In genomic region chr4:155895216-155895615, GRCm38 (mm10) we compare ENCODE assay signal across 8 mouse cellular contexts. TPM values are rescaled to one million over a fixed set of nuclear protein-coding genes. Genes with fewer than 3 reads are reported as not detected.
DNase-seq lines count a peak whose midpoint lies in the region; ATAC-seq lines count a peak whose summit lies in the region.

No protein-coding gene starts in this region.

- no peak overlapping the region for H3K9ac ChIP-seq in kidney, embryonic 15.5 days
- H3K9ac ChIP-seq in neural tube, embryonic 14.5 days (replicated peaks; ENCODE audit: low read depth, low read length), result peak overlapping the region; percentile 34; the same call in 1 of the 2 replicates

- no peak for ATAC-seq in kidney, embryonic 15.5 days (replicated peaks; ENCODE audit: low FRiP score)
- ATAC-seq in neural tube, embryonic 14.5 days (ENCODE audit: low read depth), result no peak

- H3K4me2 ChIP-seq in kidney, embryonic 15.5 days, result peak overlapping the region; percentile 98; the same call in 1 of the 2 replicates
- H3K4me2 ChIP-seq in neural tube, embryonic 14.5 days (ENCODE audit: low read depth, low read length), result peak overlapping the region; percentile 98

- peaks cover 36% of the 10 kb centered on the region for H3K36me3 ChIP-seq in heart, embryonic 10.5 days
- peaks cover 42% of the 10 kb centered on the region for H3K36me3 ChIP-seq in embryonic facial prominence, embryonic 10.5 days (replicated peaks)
- peaks cover 37% of the 10 kb centered on the region for H3K36me3 ChIP-seq in kidney, embryonic 15.5 days
- H3K36me3 ChIP-seq in neural tube, embryonic 14.5 days (ENCODE audit: control insufficient read depth, insufficient read depth, low read length), result peaks cover 25% of the 10 kb centered on the region

- WGBS in heart, embryonic 10.5 days, result 39% methylated on average over 6 of the region's 6 CpGs
- WGBS in embryonic facial prominence, embryonic 10.5 days, result 49% methylated on average over 6 of the region's 6 CpGs
- WGBS in kidney, embryonic 15.5 days, result 42% methylated on average over 6 of the region's 6 CpGs
- WGBS in neural tube, embryonic 14.5 days, result 38% methylated on average over 6 of the region's 6 CpGs

- H3K27me3 ChIP-seq in heart, embryonic 10.5 days (ENCODE audit: insufficient read depth, poor library complexity, severe bottlenecking), result 0 out of 2 replicates have a peak, but pooled peaks cover 5% of the 10 kb centered on the region
- no peaks in the 10 kb centered on the region for H3K27me3 ChIP-seq in embryonic facial prominence, embryonic 10.5 days (replicated peaks; ENCODE audit: low read depth, poor library complexity, severe bottlenecking)
- H3K27me3 ChIP-seq in kidney, embryonic 15.5 days, result no peaks in the 10 kb centered on the region
- H3K27me3 ChIP-seq in neural tube, embryonic 14.5 days (ENCODE audit: control insufficient read depth, insufficient read depth, low read length), result no peaks in the 10 kb centered on the region

- no peak overlapping the region for H3K4me3 ChIP-seq in heart, embryonic 10.5 days
- peak overlapping the region; percentile 96; the same call in 1 of the 2 replicates for H3K4me3 ChIP-seq in embryonic facial prominence, embryonic 10.5 days
- no peak overlapping the region for H3K4me3 ChIP-seq in kidney, embryonic 15.5 days (replicated peaks)
- peak overlapping the region; percentile 12; the same call in 1 of the 2 replicates for H3K4me3 ChIP-seq in neural tube, embryonic 14.5 days (ENCODE audit: low read depth, low read length)

- peaks cover 39% of the 10 kb centered on the region for H3K4me1 ChIP-seq in heart, embryonic 10.5 days
- peaks cover 43% of the 10 kb centered on the region for H3K4me1 ChIP-seq in embryonic facial prominence, embryonic 10.5 days
- H3K4me1 ChIP-seq in kidney, embryonic 15.5 days, result peaks cover 38% of the 10 kb centered on the region
- peaks cover 32% of the 10 kb centered on the region for H3K4me1 ChIP-seq in neural tube, embryonic 14.5 days (ENCODE audit: control insufficient read depth, insufficient read depth, low read length)

- no peak overlapping the region for H3K27ac ChIP-seq in heart, embryonic 10.5 days
- no peak overlapping the region for H3K27ac ChIP-seq in embryonic facial prominence, embryonic 10.5 days (replicated peaks)
- H3K27ac ChIP-seq in kidney, embryonic 15.5 days, result no peak overlapping the region; the same call in 1 of the 2 replicates
- H3K27ac ChIP-seq in neural tube, embryonic 14.5 days (ENCODE audit: low read depth, low read length), result 0 out of 2 replicates have a peak overlapping the region, but pooled peaks have one; percentile 34

- H3K9me3 ChIP-seq in heart, embryonic 10.5 days, result no peaks in the 10 kb centered on the region
- H3K9me3 ChIP-seq in embryonic facial prominence, embryonic 10.5 days, result no peaks in the 10 kb centered on the region
- H3K9me3 ChIP-seq in kidney, embryonic 15.5 days (replicated peaks), result no peaks in the 10 kb centered on the region
- H3K9me3 ChIP-seq in neural tube, embryonic 14.5 days (ENCODE audit: control insufficient read depth, low read length), result no peaks in the 10 kb centered on the region

- peak; percentile 98 for DNase-seq in heart, adult 11 months
- DNase-seq in heart, embryonic 10.5 days (ENCODE audit: low spot score), result no peak
- no peak for DNase-seq in embryonic facial prominence, embryonic 10.5 days (ENCODE audit: low spot score)
- DNase-seq in heart, adult 9 months (ENCODE audit: low spot score in 2 of 2), result peak; percentile 78 to 79
- peak; percentile 2 for DNase-seq in liver
- DNase-seq in ovary, postnatal 10 days (ENCODE audit: low spot score), result no peak

RNA-seq across cellular contexts. Expression of gene Acap3, which starts 3.6 kb away (rescaled TPM):
- polyA plus RNA-seq in heart, embryonic 10.5 days (2016; fragmentation: Nextera tagmentation; extraction: Ambion mirVana), result 12.3 and 13.3 TPM in 2 replicates
- polyA plus RNA-seq in embryonic facial prominence, embryonic 10.5 days (2016; fragmentation: Nextera tagmentation; extraction: Ambion mirVana), result 24.1 and 28.0 TPM in 2 replicates
- 17.3 and 18.7 TPM in 2 replicates for polyA plus RNA-seq in kidney, embryonic 15.5 days (2015; fragmentation: Nextera tagmentation; extraction: Ambion mirVana)
- polyA plus RNA-seq in neural tube, embryonic 14.5 days (2014; fragmentation: Nextera tagmentation; extraction: Ambion mirVana), result 67.8 and 76.7 TPM in 2 replicates

RNA-seq across cellular contexts. Expression of gene Pusl1, which starts 3.6 kb away (rescaled TPM):
- 43.8 and 43.9 TPM in 2 replicates for polyA plus RNA-seq in heart, embryonic 10.5 days (2016; fragmentation: Nextera tagmentation; extraction: Ambion mirVana)
- polyA plus RNA-seq in embryonic facial prominence, embryonic 10.5 days (2016; fragmentation: Nextera tagmentation; extraction: Ambion mirVana), result 50.1 and 52.7 TPM in 2 replicates
- polyA plus RNA-seq in kidney, embryonic 15.5 days (2015; fragmentation: Nextera tagmentation; extraction: Ambion mirVana), result 47.7 and 52.1 TPM in 2 replicates
- 53.4 and 57.4 TPM in 2 replicates for polyA plus RNA-seq in neural tube, embryonic 14.5 days (2014; fragmentation: Nextera tagmentation; extraction: Ambion mirVana)

RNA-seq across cellular contexts. Expression of gene Ints11, which starts 25.9 kb away (rescaled TPM):
- 52.1 and 73.9 TPM in 2 replicates for polyA plus RNA-seq in heart, embryonic 10.5 days (2016; fragmentation: Nextera tagmentation; extraction: Ambion mirVana)
- 97.9 and 109 TPM in 2 replicates for polyA plus RNA-seq in embryonic facial prominence, embryonic 10.5 days (2016; fragmentation: Nextera tagmentation; extraction: Ambion mirVana)
- polyA plus RNA-seq in kidney, embryonic 15.5 days (2015; fragmentation: Nextera tagmentation; extraction: Ambion mirVana), result 72.5 and 78.0 TPM in 2 replicates
- polyA plus RNA-seq in neural tube, embryonic 14.5 days (2014; fragmentation: Nextera tagmentation; extraction: Ambion mirVana), result 74.9 and 75.8 TPM in 2 replicates

RNA-seq across cellular contexts. Expression of gene Cptp, which starts 26.0 kb away (rescaled TPM):
- 14.0 and 16.2 TPM in 2 replicates for polyA plus RNA-seq in heart, embryonic 10.5 days (2016; fragmentation: Nextera tagmentation; extraction: Ambion mirVana)
- 18.6 and 19.4 TPM in 2 replicates for polyA plus RNA-seq in embryonic facial prominence, embryonic 10.5 days (2016; fragmentation: Nextera tagmentation; extraction: Ambion mirVana)
- 13.0 and 15.2 TPM in 2 replicates for polyA plus RNA-seq in kidney, embryonic 15.5 days (2015; fragmentation: Nextera tagmentation; extraction: Ambion mirVana)
- polyA plus RNA-seq in neural tube, embryonic 14.5 days (2014; fragmentation: Nextera tagmentation; extraction: Ambion mirVana), result 31.4 and 31.8 TPM in 2 replicates

RNA-seq across cellular contexts. Expression of gene Tas1r3, which starts 32.1 kb away (rescaled TPM):
- polyA plus RNA-seq in heart, embryonic 10.5 days (2016; fragmentation: Nextera tagmentation; extraction: Ambion mirVana), result 0.13 and 0.14 TPM in 2 replicates
- 0.29 and 0.43 TPM in 2 replicates for polyA plus RNA-seq in embryonic facial prominence, embryonic 10.5 days (2016; fragmentation: Nextera tagmentation; extraction: Ambion mirVana)
- 0.18 and 0.19 TPM in 2 replicates for polyA plus RNA-seq in kidney, embryonic 15.5 days (2015; fragmentation: Nextera tagmentation; extraction: Ambion mirVana)
- polyA plus RNA-seq in neural tube, embryonic 14.5 days (2014; fragmentation: Nextera tagmentation; extraction: Ambion mirVana), result 0.45 and 0.47 TPM in 2 replicates

Comparison
In these comparisons a context has a peak if more than half of its experiments do, and no peak if none do; other contexts are left out.
1. DNase-seq: peak in heart, adult 11 months (single experiment), heart, adult 9 months (2 of 2) and liver (single experiment); none in heart, embryonic 10.5 days (single experiment), embryonic facial prominence, embryonic 10.5 days (single experiment) and ovary, postnatal 10 days (single experiment).
2. H3K4me3 ChIP-seq: peak in embryonic facial prominence, embryonic 10.5 days (single experiment) and neural tube, embryonic 14.5 days (single experiment); none in heart, embryonic 10.5 days (single experiment) and kidney, embryonic 15.5 days (single experiment).